Mouse (Mus musculus) MEL (cell line): ENCODE data around the gene Mypop.

ENCODE experiments used
- CTCF ChIP-seq, 3 experiments: IDR thresholded peaks in 2 of 3; conservative IDR thresholded peaks in 1 of 3; 2 replicates each; pipeline ENCODE4 v1.5.1; 2011 to 2012; ENCODE audit warnings: low read length in 3 of 3, low read depth in 2 of 3, mild to moderate bottlenecking in 2 of 3, improper control_type of control experiment in 1 of 3, inconsistent platforms in 1 of 3, mixed read lengths in 1 of 3, moderate library complexity in 1 of 3; ENCODE audit not compliant: control insufficient read depth in 1 of 3, insufficient read depth in 1 of 3, poor library complexity in 1 of 3, severe bottlenecking in 1 of 3
- ETS1 ChIP-seq: IDR thresholded peaks from 2 replicates; pipeline ENCODE4 v1.6.1; 2012; ENCODE audit warnings: low read depth, mild to moderate bottlenecking, inconsistent platforms, low read length, improper control_type of control experiment, moderate library complexity
- GATA1 ChIP-seq: IDR thresholded peaks from 2 replicates; pipeline ENCODE4 v1.6.1; 2011; ENCODE audit warnings: low read depth, low read length, improper control_type of control experiment
- KAT2A ChIP-seq: conservative IDR thresholded peaks from 2 replicates; pipeline ENCODE4 v1.6.1; 2012; ENCODE audit warnings: low read depth, low read length, improper control_type of control experiment, inconsistent platforms
- MAZ ChIP-seq: IDR thresholded peaks from 2 replicates; pipeline ENCODE4 v1.6.1; 2012; ENCODE audit warnings: low read depth, mild to moderate bottlenecking, inconsistent platforms, low read length, improper control_type of control experiment
- MEF2A ChIP-seq: IDR thresholded peaks from 2 replicates; pipeline ENCODE4 v1.6.1; 2014; ENCODE audit warnings: low read depth, mild to moderate bottlenecking, inconsistent platforms, low read length, improper control_type of control experiment; ENCODE audit not compliant: poor library complexity, insufficient replicate concordance, severe bottlenecking; ENCODE audit errors: extremely low read depth
- MYC ChIP-seq: IDR thresholded peaks from 2 replicates; pipeline ENCODE4 v1.6.1; 2011; ENCODE audit warnings: low read depth, mild to moderate bottlenecking, low read length, improper control_type of control experiment, moderate library complexity
- POLR2A ChIP-seq, 2 experiments: IDR thresholded peaks; 2 replicates each; pipeline ENCODE4 v1.6.1; 2011 to 2012; ENCODE audit warnings: low read length in 2 of 2, mild to moderate bottlenecking in 2 of 2, control low read depth in 1 of 2, improper control_type of control experiment in 1 of 2, low read depth in 1 of 2, moderate library complexity in 1 of 2; ENCODE audit not compliant: control insufficient read depth in 1 of 2, insufficient read depth in 1 of 2, poor library complexity in 1 of 2
- TAL1 ChIP-seq: IDR thresholded peaks from 2 replicates; pipeline ENCODE4 v1.6.1; 2012; ENCODE audit warnings: mild to moderate bottlenecking, inconsistent platforms, low read length, moderate library complexity, mixed read lengths
- UBTF ChIP-seq: IDR thresholded peaks from 2 replicates; pipeline ENCODE4 v1.6.1; 2012; ENCODE audit warnings: low read depth, mild to moderate bottlenecking, inconsistent platforms, low read length, improper control_type of control experiment, moderate library complexity, borderline replicate concordance; ENCODE audit not compliant: insufficient read depth
- ZKSCAN1 ChIP-seq: IDR thresholded peaks from 2 replicates; pipeline ENCODE4 v1.6.1; 2012; ENCODE audit warnings: low read depth, mild to moderate bottlenecking, inconsistent platforms, low read length, improper control_type of control experiment, moderate library complexity

DNA sequence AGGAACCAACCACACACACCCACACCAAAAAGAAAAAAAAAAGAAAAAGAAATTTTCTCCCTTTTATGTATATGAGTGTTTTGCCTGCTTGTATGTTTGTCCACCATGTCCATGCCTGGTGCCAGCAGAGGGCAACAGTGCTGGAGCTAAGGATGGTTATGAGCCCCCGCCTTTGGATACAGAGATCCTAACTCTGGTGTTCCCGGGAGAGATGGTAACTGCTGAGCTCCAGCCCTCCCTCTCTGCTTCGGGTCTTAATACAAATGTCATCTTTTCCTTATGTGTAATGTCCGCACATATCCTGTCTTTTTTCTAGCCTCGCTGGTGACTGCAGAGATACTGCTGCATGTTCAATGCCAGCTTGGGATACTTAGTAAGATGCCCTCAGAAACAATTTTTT, 1.1 kb upstream of the Mypop start:
- TF ChIP-seq TAL1 (no peak), CTCF (IDR thresholded peaks at IDR 0.05 in 2 of 3, conservative IDR thresholded peaks at IDR 0.05 in 1 of 3; ENCODE audit: control insufficient read depth in 1 of 3, insufficient read depth in 1 of 3, low read depth in 2 of 3, low read length in 3 of 3, poor library complexity in 1 of 3, severe bottlenecking in 1 of 3) (no peak; a peak in 1 of 6 replicates), POLR2A (IDR thresholded peaks at IDR 0.05; ENCODE audit: control insufficient read depth in 1 of 2, insufficient read depth in 1 of 2, low read depth in 1 of 2, low read length in 2 of 2, poor library complexity in 1 of 2) (no peak), KAT2A (no peak), UBTF (no peak), GATA1 (no peak), MYC (no peak), MAZ (no peak), MEF2A (no peak), ETS1 (no peak), ZKSCAN1 (no peak)
